ENCODE assay signal across 8 mouse cellular contexts in genomic region chr16:77329160-77329691, GRCm38 (mm10).
DNase-seq lines count a peak whose midpoint lies in the region; ATAC-seq and TF ChIP-seq lines count a peak whose summit lies in the region.

No protein-coding gene starts in this region.

- TF ChIP-seq CTCF in left cerebral cortex, adult 2 months (IDR thresholded peaks at IDR 0.05): no peak; the same call in 1 of the 2 replicates

- intact Hi-C loops in gastrocnemius, postnatal 14 days (cut with DNase I; ENCODE audit: low total_unique reads): no loop called here
- intact Hi-C loops in left cerebral cortex, adult 2 months (cut with DNase I): loop anchor here (2.0 to 10.0 kb wide), 2 partner anchors 92 to 266 kb away; no protein-coding TSS in a partner anchor

- peak; percentile 14 for DNase-seq in ZHBTc4 (ENCODE audit: low read depth, low spot score)
- DNase-seq in gastrocnemius, postnatal 14 days: peak; percentile 63
- DNase-seq in left cerebral cortex, adult 2 months (ENCODE audit: extremely low spot score in 1 of 2, low spot score in 2 of 2): peak; percentile 26 to 40
- DNase-seq in lung, postnatal 36 days: peak; percentile 58
- peak; percentile 61 for DNase-seq in retina, embryonic 14.5 days (ENCODE audit: low spot score)
- peak; percentile 35 for DNase-seq in urinary bladder, postnatal 25 days (ENCODE audit: low spot score)

- H3K4me3 ChIP-seq in hindbrain, embryonic 16.5 days (ENCODE audit: low read length): peak overlapping the region; percentile 45
- H3K4me3 ChIP-seq in left cerebral cortex, adult 2 months: peak overlapping the region; percentile 40

- peak overlapping the region; percentile 85 for H3K27ac ChIP-seq in hindbrain, embryonic 16.5 days (ENCODE audit: low read depth, low read length)
- peak overlapping the region; percentile 88 for H3K27ac ChIP-seq in left cerebral cortex, adult 2 months

- peak overlapping the region; percentile 68 for H3K9ac ChIP-seq in hindbrain, embryonic 16.5 days (ENCODE audit: low read depth, low read length)

- no peaks in the 10 kb centered on the region for H3K36me3 ChIP-seq in hindbrain, embryonic 16.5 days (ENCODE audit: control insufficient read depth, insufficient read depth, low read length)

- H3K4me1 ChIP-seq in hindbrain, embryonic 16.5 days (ENCODE audit: control insufficient read depth, insufficient read depth, low read depth, low read length): peaks cover 3% of the 10 kb centered on the region

- no peaks in the 10 kb centered on the region; the same call in 1 of the 2 replicates for H3K9me3 ChIP-seq in hindbrain, embryonic 16.5 days (ENCODE audit: control insufficient read depth, low read length)

- peak; percentile 75 for ATAC-seq in common myeloid progenitor, adult 5-6 weeks (replicated peaks; ENCODE audit: low read depth, poor library complexity, severe bottlenecking)
- ATAC-seq in hindbrain, embryonic 16.5 days: peak; percentile 78

- no peaks in the 10 kb centered on the region for H3K27me3 ChIP-seq in hindbrain, embryonic 16.5 days (replicated peaks; ENCODE audit: control insufficient read depth, insufficient read depth, low read length)

- H3K4me2 ChIP-seq in hindbrain, embryonic 16.5 days (ENCODE audit: low read length): peak overlapping the region; percentile 56

- WGBS in hindbrain, embryonic 16.5 days: 5% methylated on average over 17 of the region's 17 CpGs

Comparison
In these comparisons a context has a peak if more than half of its experiments do, and no peak if none do; other contexts are left out.
1. Peak in every context shown above with its lines: DNase-seq, ATAC-seq, H3K4me3 ChIP-seq and H3K27ac ChIP-seq.